Mouse (Mus musculus) forebrain, embryonic 14.5 days (tissue): ENCODE measurements around the gene Akap10. TPM values are rescaled to one million over a fixed set of nuclear protein-coding genes. Genes with fewer than 3 reads are reported as not detected.
"Not testable (repeated sequence)": the region's sequence is repeated elsewhere in the genome, so short reads cannot be mapped to it uniquely, and the experiment has no call there.

Experiments
- ATAC-seq: fragments of 200-750 bp; cut with Nextera tagmentation; 2 replicates; pipeline ENCODE4 v1.8.0; 2017; ENCODE audit warnings: mild to moderate bottlenecking, moderate library complexity
- DNase-seq: peaks from one replicate; pipeline ENCODE4 v3.0.0-alpha.2; 2015; ENCODE audit warnings: low spot score
- H3K27ac ChIP-seq: fragments of 300-500 bp; sonication (generic); 2 replicates; pipeline ENCODE4 v1.5.1; 2014; ENCODE audit warnings: low read depth, mild to moderate bottlenecking, control low read depth, low read length, moderate library complexity
- H3K27me3 ChIP-seq: fragments of 300-500 bp; sonication (generic); replicated peaks from 2 replicates; pipeline ENCODE4 v1.6.1; 2014; ENCODE audit warnings: low read length, control low read depth, mixed read lengths; ENCODE audit not compliant: control insufficient read depth, insufficient read depth
- H3K36me3 ChIP-seq: fragments of 300-500 bp; sonication (generic); 2 replicates; pipeline ENCODE4 v1.6.1; 2014; ENCODE audit warnings: low read length, control low read depth; ENCODE audit not compliant: control insufficient read depth, insufficient read depth
- H3K4me1 ChIP-seq: fragments of 300-500 bp; sonication (generic); 2 replicates; pipeline ENCODE4 v1.6.1; 2014; ENCODE audit warnings: antibody characterized with exemption, low read length, control low read depth; ENCODE audit not compliant: control insufficient read depth, insufficient read depth
- H3K4me2 ChIP-seq: fragments of 300-500 bp; sonication (generic); 2 replicates; pipeline ENCODE4 v1.6.1; 2014; ENCODE audit warnings: mild to moderate bottlenecking, control low read depth, low read length
- H3K4me3 ChIP-seq: fragments of 300-500 bp; sonication (generic); 2 replicates; pipeline ENCODE4 v1.5.1; 2014; ENCODE audit warnings: low read depth, low read length, control low read depth
- H3K9ac ChIP-seq: fragments of 300-500 bp; sonication (generic); 2 replicates; pipeline ENCODE4 v1.6.1; 2014; ENCODE audit warnings: mild to moderate bottlenecking, low read length, control low read depth, moderate library complexity
- H3K9me3 ChIP-seq: fragments of 300-500 bp; sonication (generic); replicated peaks from 2 replicates; pipeline ENCODE4 v1.6.1; 2016; ENCODE audit warnings: low read length, control low read depth, mixed read lengths; ENCODE audit not compliant: control insufficient read depth
- whole genome bisulfite sequencing: fragments of 180-500 bp; shearing (Covaris S2); extraction: QIAGEN DNeasy Blood & Tissue Kit; methylation state at CpG from one replicate; pipeline ENCODE4 v1.1.7; 2014; 5-methylcytosine and 5-hydroxymethylcytosine counted together
- polyA plus RNA-seq: library from polyadenylated mRNA; unstranded; fragments of >200 nt; fragmentation: Nextera tagmentation; extraction: Ambion mirVana; gene quantifications from 2 replicates; pipeline ENCODE4 v1.2.1, GENCODE M21; 2014

Akap10 gene
- polyA plus RNA-seq, 1 experiment from 2014 or later: 8.9 TPM

DNA sequence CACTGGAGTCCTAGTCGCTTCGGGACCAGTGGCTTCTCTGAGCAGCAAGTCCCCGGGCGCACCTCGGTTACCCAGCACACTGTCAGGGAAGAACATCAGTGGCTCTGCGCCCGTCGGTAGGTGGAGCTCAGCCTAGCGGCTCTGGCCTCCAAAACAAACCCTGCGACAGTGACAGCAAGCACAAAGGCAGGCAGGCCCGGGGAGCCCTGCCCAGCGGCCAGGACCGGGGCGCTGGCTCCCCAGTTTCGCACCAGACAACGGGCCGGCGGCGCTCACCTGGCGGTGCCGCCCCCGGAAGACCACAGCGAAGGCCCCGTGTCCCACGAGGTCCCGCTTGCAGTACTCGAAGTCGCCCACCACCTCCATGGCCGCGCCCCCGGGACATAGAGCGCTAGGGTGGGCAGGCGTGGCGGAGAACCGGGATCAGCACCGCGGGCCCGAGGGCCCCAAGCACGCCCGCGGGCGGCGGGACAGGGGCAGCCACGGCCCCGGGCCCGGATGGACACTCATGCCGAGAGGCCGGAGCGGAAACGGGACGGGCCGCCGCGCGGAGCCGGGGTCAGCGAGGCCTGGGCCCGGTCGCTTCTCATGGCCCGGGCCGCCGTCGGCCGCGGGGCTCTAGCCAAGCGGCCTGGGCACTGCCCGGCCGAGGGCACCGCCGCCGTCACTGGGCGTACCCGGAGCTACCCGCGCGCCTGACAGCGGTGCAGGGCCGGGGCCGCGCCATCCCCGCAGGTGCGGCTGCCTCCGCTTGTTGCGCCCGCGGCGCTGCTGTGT is 75.7 kb downstream of the Akap10 start:
- Histone ChIP-seq H3K27ac (peak overlapping the region; percentile 96), H3K27me3 (no peaks in the 10 kb centered on the region), H3K36me3 (peaks cover 2% of the 10 kb centered on the region; the same call in 1 of the 2 replicates), H3K9ac (peak overlapping the region; percentile 99), H3K9me3 (no peaks in the 10 kb centered on the region), H3K4me2 (peak overlapping the region; percentile 76), H3K4me3 (peak overlapping the region; percentile 97), H3K4me1 (peaks cover 13% of the 10 kb centered on the region; the same call in 1 of the 2 replicates)
- ATAC-seq (peak; percentile 92), DNase-seq (peak; percentile 92)
- WGBS: under 1% methylated on average over 53 of the region's 87 CpGs

DNA sequence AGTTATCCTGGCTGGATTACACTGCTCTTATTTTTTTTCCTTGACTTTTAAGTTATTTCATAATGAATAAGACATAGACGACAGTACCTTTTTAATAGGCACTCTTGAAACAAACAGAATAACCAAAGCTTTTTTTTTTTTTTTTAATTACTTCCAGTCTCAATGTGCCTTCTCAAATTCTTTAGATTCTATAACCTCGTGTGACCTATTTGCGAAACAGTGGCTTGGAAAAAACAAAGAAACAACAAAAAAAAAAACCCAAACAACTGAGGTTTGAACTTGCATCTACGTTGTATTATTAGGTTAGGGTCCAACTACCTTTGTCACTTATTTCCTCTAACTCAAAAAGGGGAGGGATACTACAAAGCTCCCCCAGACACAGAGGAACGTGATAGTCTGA is 76.4 kb downstream of the Akap10 start:
- H3K27me3 ChIP-seq: no peaks in the 10 kb centered on the region
- 12% methylated on average over 5 of the region's 5 CpGs for WGBS
- ATAC-seq (no peak), DNase-seq (no peak)
- peak overlapping the region; percentile 99 for H3K9ac ChIP-seq
- peaks cover 13% of the 10 kb centered on the region; the same call in 1 of the 2 replicates for H3K4me1 ChIP-seq
- H3K4me3 ChIP-seq: peak overlapping the region; percentile 97
- H3K9me3 ChIP-seq: no peaks in the 10 kb centered on the region
- H3K4me2 ChIP-seq: peak overlapping the region; percentile 76
- peaks cover 4% of the 10 kb centered on the region; the same call in 1 of the 2 replicates for H3K36me3 ChIP-seq
- peak overlapping the region; percentile 96 for H3K27ac ChIP-seq

GRCm38 (mm10) chr11:61852916-61853315 is 77.1 kb downstream of the Akap10 start:
- H3K36me3 ChIP-seq: peaks cover 4% of the 10 kb centered on the region; the same call in 1 of the 2 replicates
- H3K4me3 ChIP-seq: no peak overlapping the region
- peak overlapping the region; percentile 28; the same call in 1 of the 2 replicates for H3K4me2 ChIP-seq
- no peaks in the 10 kb centered on the region for H3K9me3 ChIP-seq
- H3K4me1 ChIP-seq: peaks cover 13% of the 10 kb centered on the region; the same call in 1 of the 2 replicates
- H3K9ac ChIP-seq: no peak overlapping the region
- ATAC-seq: no peak
- no peaks in the 10 kb centered on the region for H3K27me3 ChIP-seq
- no peak overlapping the region for H3K27ac ChIP-seq
- no peak for DNase-seq

DNA sequence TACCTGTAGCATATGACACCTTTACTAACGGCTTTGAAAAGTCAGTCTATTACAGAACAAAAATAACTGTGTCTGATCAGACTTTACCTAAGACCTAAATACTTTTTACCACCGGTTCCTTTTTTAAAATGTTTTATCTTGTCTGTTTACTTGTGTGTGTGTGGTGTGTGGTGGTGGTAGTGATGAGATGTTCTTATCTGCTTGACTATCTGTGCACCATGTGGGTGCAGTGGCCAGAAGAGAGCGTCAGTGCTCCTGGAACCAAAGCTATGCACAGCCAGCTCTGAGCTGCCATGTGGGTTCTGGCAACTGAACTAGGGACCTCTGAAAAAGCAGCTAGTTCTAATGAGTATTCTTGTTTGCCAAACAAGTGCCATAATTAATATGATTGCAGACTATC is 78.9 kb downstream of the Akap10 start:
- Histone ChIP-seq H3K27me3 (no peaks in the 10 kb centered on the region), H3K4me2 (no peak overlapping the region), H3K36me3 (peaks cover 4% of the 10 kb centered on the region; the same call in 1 of the 2 replicates), H3K4me3 (no peak overlapping the region), H3K27ac (no peak overlapping the region), H3K9ac (no peak overlapping the region), H3K4me1 (peaks cover 13% of the 10 kb centered on the region; the same call in 1 of the 2 replicates), H3K9me3 (no peaks in the 10 kb centered on the region)
- no peak for ATAC-seq
- DNase-seq: no peak
- 84% methylated on average over 3 of the region's 3 CpGs for WGBS

DNA sequence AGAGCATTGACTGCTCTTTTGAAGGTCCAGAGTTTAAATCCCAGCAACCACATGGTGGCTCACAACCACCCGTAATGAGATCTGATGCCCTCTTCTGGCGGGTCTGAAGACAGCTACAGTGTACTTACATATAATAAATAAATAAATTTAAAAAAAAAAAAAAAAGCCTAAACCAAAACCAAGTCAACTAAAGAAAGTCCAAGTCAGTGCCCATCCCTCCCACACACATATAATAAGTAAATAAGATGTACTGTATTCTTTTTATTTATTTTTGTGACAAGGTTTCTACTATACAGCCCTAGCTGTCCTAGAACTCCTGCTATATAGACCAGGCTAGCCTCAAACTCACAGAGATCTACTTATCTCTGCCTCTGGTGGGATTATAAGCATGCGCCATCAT is 89.4 kb downstream of the Akap10 start:
- H3K9ac ChIP-seq, H3K27ac ChIP-seq, ATAC-seq, DNase-seq, H3K27me3 ChIP-seq, H3K4me2 ChIP-seq, H3K4me3 ChIP-seq, H3K9me3 ChIP-seq, H3K4me1 ChIP-seq: not testable (repeated sequence)
- 69% methylated on average over 3 of the region's 3 CpGs for WGBS
- peaks cover 44% of the 10 kb centered on the region for H3K36me3 ChIP-seq

- no peak overlapping the region for H3K4me3 ChIP-seq
- no peaks in the 10 kb centered on the region for H3K4me1 ChIP-seq
- no peak overlapping the region for H3K9ac ChIP-seq
- no peak overlapping the region for H3K4me2 ChIP-seq
- peaks cover 39% of the 10 kb centered on the region for H3K36me3 ChIP-seq
- no peak for ATAC-seq
- DNase-seq: no peak
- H3K9me3 ChIP-seq: no peaks in the 10 kb centered on the region
- H3K27me3 ChIP-seq: no peaks in the 10 kb centered on the region
- no peak overlapping the region for H3K27ac ChIP-seq
These were observed 90.1 kb downstream of the Akap10 start for GRCm38 (mm10) chr11:61839940-61840339.

GRCm38 (mm10) chr11:61839182-61839581 is 90.9 kb downstream of the Akap10 start:
- H3K27me3 ChIP-seq: no peaks in the 10 kb centered on the region
- H3K27ac ChIP-seq: no peak overlapping the region
- H3K4me1 ChIP-seq: no peaks in the 10 kb centered on the region
- ATAC-seq (no peak), DNase-seq (no peak)
- no peak overlapping the region for H3K9ac ChIP-seq
- no peak overlapping the region for H3K4me3 ChIP-seq
- WGBS: 87% methylated on average over 1 of the region's 1 CpGs
- no peak overlapping the region for H3K4me2 ChIP-seq
- no peaks in the 10 kb centered on the region for H3K9me3 ChIP-seq
- H3K36me3 ChIP-seq: peaks cover 43% of the 10 kb centered on the region

Other genes with a start within 250 kb of the Akap10 start
- 0.19 and 0.25 TPM in 2 replicates for gene Fam83g, start 246.2 kb downstream of the Akap10 start, polyA plus RNA-seq
- not detected in 2 replicates for gene Slc5a10, start 209.4 kb downstream of the Akap10 start, polyA plus RNA-seq
- gene Prpsap2, start 168.2 kb downstream of the Akap10 start, polyA plus RNA-seq: 67.6 and 70.2 TPM in 2 replicates
- gene Ulk2, start 75.2 kb downstream of the Akap10 start, polyA plus RNA-seq: 44.0 and 45.2 TPM in 2 replicates
- 9.2 and 10.8 TPM in 2 replicates for gene Specc1, start 26.5 kb upstream of the Akap10 start, polyA plus RNA-seq